Mouse (Mus musculus) ES-Bruce4 (cell line): ENCODE measurements at regions not wholly inside any gene's neighbourhood (a gene's known extent, or its start where the extent isn't known, plus 50 kb on each side); places are given as distances from the start of the nearest gene placed in this dataset.

Source experiments
- H3K27ac ChIP-seq: 2 replicates; pipeline ENCODE4 v1.5.1; 2012; ENCODE audit warnings: low read length, inconsistent platforms; ENCODE audit not compliant: insufficient read depth
- H3K27me3 ChIP-seq: 2 replicates; pipeline ENCODE4 v1.6.1; 2012; ENCODE audit warnings: mild to moderate bottlenecking, low read length, inconsistent platforms; ENCODE audit not compliant: control insufficient read depth, poor library complexity, insufficient read depth, severe bottlenecking
- H3K36me3 ChIP-seq: 2 replicates; pipeline ENCODE4 v1.6.1; 2012; ENCODE audit warnings: inconsistent platforms, mild to moderate bottlenecking, low read length, moderate library complexity; ENCODE audit not compliant: control insufficient read depth, poor library complexity, insufficient read depth, severe bottlenecking
- H3K4me1 ChIP-seq: one replicate; pipeline ENCODE4 v1.8.1; 2011; ENCODE audit warnings: low read length; ENCODE audit not compliant: control insufficient read depth, insufficient read depth
- H3K4me3 ChIP-seq: 2 replicates; pipeline ENCODE4 v1.5.1; 2011; ENCODE audit warnings: low read depth, mild to moderate bottlenecking, low read length
- H3K9ac ChIP-seq: 2 replicates; pipeline ENCODE4 v1.6.1; 2012; ENCODE audit warnings: low read depth, mild to moderate bottlenecking, inconsistent platforms; ENCODE audit not compliant: poor library complexity, severe bottlenecking
- H3K9me3 ChIP-seq: replicated peaks from 2 replicates; pipeline ENCODE4 v1.6.1; 2012; ENCODE audit warnings: mild to moderate bottlenecking, low read length, inconsistent platforms; ENCODE audit not compliant: control insufficient read depth, poor library complexity, insufficient read depth, severe bottlenecking
- CTCF ChIP-seq: IDR thresholded peaks from one replicate; pipeline ENCODE4 v1.8.1; 2011; ENCODE audit warnings: low read depth, low read length
- EP300 ChIP-seq: IDR thresholded peaks from 2 replicates; pipeline ENCODE4 v1.6.1; 2011; ENCODE audit warnings: low read depth, low read length; ENCODE audit not compliant: insufficient read depth
- POLR2A ChIP-seq: IDR thresholded peaks from one replicate; pipeline ENCODE4 v1.8.1; 2011; ENCODE audit warnings: low read length; ENCODE audit not compliant: insufficient read depth

DNA sequence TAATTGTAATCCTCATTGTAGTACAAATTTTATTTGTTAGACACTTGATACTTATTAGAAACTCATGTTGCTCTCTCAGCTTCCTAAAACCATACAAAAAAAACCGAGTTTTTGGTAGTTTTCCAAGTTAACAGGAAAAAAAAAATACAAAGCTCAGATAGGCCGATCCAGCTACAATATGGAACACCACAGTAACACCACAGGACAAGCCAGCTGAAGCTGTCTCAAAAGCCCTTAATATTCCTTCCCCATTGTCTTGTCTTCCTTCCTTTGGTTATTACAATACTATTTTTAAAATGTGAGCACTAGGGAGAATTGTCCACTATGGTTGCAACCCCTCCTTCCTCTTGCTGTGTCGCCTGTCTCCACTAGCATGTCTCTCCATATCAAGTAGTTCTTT, 495.7 kb upstream of the Tle4 start:
- no peak overlapping the region for H3K9ac ChIP-seq
- H3K27ac ChIP-seq, result no peak overlapping the region
- no peaks in the 10 kb centered on the region for H3K4me1 ChIP-seq
- no peak overlapping the region for H3K4me3 ChIP-seq
- H3K9me3 ChIP-seq, result no peaks in the 10 kb centered on the region
- no peak for TF ChIP-seq EP300
- no peak for TF ChIP-seq POLR2A
- no peak for TF ChIP-seq CTCF
- no peaks in the 10 kb centered on the region for H3K36me3 ChIP-seq
- no peaks in the 10 kb centered on the region for H3K27me3 ChIP-seq

DNA sequence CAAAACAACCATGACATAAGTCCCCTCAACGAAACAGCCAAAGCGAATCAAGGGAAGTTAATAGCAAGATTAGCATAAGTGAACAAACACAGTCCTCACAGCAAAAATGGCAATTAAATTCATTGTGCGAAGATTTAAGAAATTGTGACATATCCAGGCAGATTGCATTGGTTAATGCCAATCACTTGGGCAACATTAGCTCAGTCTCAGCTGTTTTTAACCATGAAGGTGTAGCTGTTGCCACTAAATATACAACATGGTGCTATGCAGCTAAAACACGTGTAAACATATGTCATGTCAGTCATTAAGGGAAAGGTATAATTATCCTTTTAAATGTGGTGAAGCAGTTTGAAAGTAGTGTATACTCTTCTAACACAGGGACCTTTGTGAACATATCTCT, 482.8 kb upstream of the Tle4 start:
- no peak overlapping the region for H3K4me3 ChIP-seq
- H3K9ac ChIP-seq, result no peak overlapping the region
- no peaks in the 10 kb centered on the region for H3K9me3 ChIP-seq
- H3K4me1 ChIP-seq, result no peaks in the 10 kb centered on the region
- TF ChIP-seq EP300 (no peak), POLR2A (no peak), CTCF (no peak)
- H3K27me3 ChIP-seq, result no peaks in the 10 kb centered on the region
- no peak overlapping the region for H3K27ac ChIP-seq
- no peaks in the 10 kb centered on the region for H3K36me3 ChIP-seq

DNA sequence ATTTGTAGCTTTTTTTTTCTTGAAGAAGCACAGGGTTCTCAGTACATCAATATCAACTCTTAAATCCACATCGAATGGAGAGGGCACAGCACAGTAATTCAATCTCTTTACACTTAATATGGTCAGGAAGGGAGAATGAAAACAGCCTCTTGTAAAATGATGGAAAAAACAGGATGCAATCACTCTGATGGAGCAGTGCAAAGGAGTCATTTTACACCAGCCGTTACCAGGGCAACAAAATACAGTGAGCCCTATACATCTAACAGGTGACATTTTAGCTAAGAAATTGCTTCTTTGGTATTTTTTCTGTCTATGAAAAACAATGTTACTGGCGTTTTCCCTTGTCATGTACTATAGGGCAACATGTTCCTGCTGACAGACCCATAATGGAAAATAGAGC, 459.9 kb upstream of the Tle4 start:
- Histone ChIP-seq H3K4me1 (no peaks in the 10 kb centered on the region), H3K9ac (no peak overlapping the region), H3K27me3 (no peaks in the 10 kb centered on the region; the same call in 1 of the 2 replicates), H3K36me3 (no peaks in the 10 kb centered on the region), H3K4me3 (no peak overlapping the region), H3K27ac (no peak overlapping the region), H3K9me3 (no peaks in the 10 kb centered on the region)
- TF ChIP-seq POLR2A (no peak), CTCF (no peak), EP300 (no peak)

DNA sequence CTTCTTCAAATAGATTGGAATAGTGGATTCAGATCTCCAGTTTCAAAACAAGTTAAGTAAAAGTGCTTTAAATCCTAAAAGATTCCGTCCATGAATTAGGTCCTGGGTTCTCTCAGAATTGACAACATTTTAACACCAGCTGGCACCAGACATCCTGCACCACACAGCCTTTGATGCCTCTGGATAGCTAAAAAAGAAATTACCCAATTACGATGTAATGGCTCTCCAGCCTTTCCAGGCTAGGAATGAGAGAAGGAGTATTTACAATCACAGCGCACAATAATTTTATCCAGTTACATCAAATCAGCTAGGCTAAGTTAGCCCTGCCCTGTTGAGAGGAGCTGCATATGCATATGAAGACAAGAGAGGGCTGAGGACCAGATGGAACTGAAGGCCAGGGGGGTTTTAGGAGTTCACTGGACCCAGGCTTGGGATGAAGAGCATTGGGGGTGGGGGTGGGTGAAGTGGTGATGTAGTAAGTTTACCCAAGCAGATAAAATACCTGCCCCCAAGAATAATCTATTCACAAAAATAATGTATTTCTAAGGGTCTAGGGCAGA, 455.8 kb upstream of the Tle4 start:
- Histone ChIP-seq H3K4me3 (no peak overlapping the region), H3K9me3 (no peaks in the 10 kb centered on the region), H3K36me3 (no peaks in the 10 kb centered on the region), H3K27ac (no peak overlapping the region), H3K27me3 (no peaks in the 10 kb centered on the region), H3K4me1 (no peaks in the 10 kb centered on the region), H3K9ac (no peak overlapping the region)
- TF ChIP-seq EP300 (no peak), CTCF (no peak), POLR2A (no peak)

GRCm38 (mm10) chr19:15052642-15053239, 454.9 kb upstream of the Tle4 start:
- Histone ChIP-seq H3K4me1 (no peaks in the 10 kb centered on the region), H3K36me3 (no peaks in the 10 kb centered on the region), H3K9me3 (no peaks in the 10 kb centered on the region), H3K9ac (no peak overlapping the region), H3K27me3 (no peaks in the 10 kb centered on the region), H3K27ac (no peak overlapping the region), H3K4me3 (no peak overlapping the region)
- no peak for TF ChIP-seq POLR2A
- TF ChIP-seq EP300, result no peak
- TF ChIP-seq CTCF, result no peak

DNA sequence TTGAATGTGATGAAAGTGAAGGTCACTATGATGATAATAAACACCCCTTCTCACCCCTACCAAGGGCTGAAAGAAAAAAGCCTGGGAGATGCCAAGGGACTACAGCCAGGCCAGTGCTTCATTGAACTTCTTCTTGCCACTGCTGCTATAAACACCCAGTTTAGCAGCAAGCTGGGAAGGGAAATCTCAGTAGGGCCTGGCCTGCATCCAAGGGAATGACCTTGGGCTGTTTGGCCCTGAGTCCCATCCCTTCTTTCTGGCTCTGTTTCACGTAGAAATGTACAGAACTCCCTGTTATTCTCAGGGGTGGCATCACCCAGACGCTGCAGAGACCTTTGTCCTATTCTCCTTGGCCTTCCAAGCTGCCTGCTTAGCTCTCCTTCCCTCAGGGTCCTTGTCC, 450.0 kb upstream of the Tle4 start:
- TF ChIP-seq CTCF (no peak), POLR2A (no peak), EP300 (no peak)
- H3K27ac ChIP-seq, result no peak overlapping the region
- H3K4me3 ChIP-seq, result no peak overlapping the region
- no peaks in the 10 kb centered on the region for H3K4me1 ChIP-seq
- no peaks in the 10 kb centered on the region for H3K36me3 ChIP-seq
- no peak overlapping the region for H3K9ac ChIP-seq
- no peaks in the 10 kb centered on the region for H3K27me3 ChIP-seq
- no peaks in the 10 kb centered on the region for H3K9me3 ChIP-seq
